Mouse (Mus musculus) natural killer cell, adult 2 months (primary cell): ENCODE measurements around the gene Itga9.
A peak's percentile ranks its signal among the peaks of the same experiment; 100 is the strongest.

Experiments used
- DNase-seq, 2 experiments: peaks; one replicate each; pipeline ENCODE4 v3.0.0; 2022; ENCODE audit warnings: low spot score in 2 of 2

Gene Itga9

DNA sequence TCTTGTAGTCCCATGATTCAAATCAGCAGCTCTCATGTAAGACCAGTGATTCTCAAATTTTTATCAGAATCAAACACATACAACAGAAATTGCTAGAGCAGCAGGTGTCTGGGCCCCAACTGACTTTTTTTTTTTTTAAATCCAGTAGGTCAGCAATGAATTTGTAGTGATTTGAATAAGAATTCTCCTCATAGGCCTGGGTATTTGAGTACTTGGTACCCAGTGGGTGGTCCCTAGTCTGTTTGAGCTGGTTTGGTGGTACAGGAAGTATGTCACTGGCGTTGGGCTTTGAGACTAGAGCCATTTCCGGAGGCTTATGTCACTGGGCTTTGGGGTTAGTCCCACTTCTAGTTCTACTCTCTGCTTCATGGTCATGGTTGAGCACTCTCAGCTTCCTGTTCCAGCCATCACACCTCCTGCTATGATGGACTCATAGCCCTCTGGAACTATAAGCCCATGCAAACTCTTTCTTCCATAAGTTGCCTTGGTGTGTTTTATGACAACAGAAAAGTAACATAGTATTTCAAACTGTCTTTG is 116.4 kb downstream of the Itga9 start:
- no peak for DNase-seq

- no peak for DNase-seq
These were observed 118.6 kb downstream of the Itga9 start for GRCm38 (mm10) chr9:118725128-118725527.

DNA sequence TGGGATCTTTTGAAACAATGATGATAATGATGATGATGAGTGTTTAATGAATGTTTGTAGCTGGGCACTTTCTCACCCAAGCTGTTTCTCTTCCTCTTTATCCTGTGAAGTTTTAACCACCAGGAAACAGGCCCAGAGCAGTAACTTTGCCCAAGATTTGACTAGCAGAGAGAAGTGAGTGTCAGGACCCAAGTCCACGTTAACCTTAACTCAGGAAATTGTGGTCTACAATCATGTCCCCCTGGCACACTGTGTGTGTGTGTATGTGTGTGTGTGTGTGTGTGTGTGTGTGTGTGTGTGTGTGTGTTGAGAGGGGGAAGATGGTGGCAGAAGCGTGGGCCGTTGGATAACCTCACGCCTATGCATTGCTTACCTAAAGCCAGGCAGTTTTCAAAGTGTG is 120.1 kb downstream of the Itga9 start:
- peak in 1 of 2 experiments; percentile 11 for DNase-seq

- no peak for DNase-seq
These were observed 121.8 kb downstream of the Itga9 start for GRCm38 (mm10) chr9:118728296-118728695.

GRCm38 (mm10) chr9:118728987-118729386 is 122.5 kb downstream of the Itga9 start:
- DNase-seq: no peak

DNA sequence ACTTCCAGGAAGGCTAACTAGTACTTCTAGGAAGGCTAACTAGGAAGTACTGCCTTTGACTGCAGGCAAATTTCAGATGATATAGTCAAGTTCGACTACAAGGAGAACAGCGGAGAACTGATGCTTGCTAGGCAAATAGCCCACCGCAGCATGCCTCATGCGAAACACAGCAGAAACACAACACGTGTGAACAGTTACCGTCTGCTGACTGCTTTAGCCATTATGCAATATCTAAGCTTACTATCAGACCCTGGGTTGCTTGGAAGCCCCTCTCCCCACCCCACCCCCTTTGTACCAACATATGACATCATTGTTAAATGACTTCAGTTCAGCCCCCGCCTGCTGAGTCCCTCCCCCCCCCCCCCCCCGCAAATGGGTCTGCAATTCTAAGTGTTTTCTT is 123.7 kb downstream of the Itga9 start:
- DNase-seq: no peak

- DNase-seq: no peak
These were observed 124.4 kb downstream of the Itga9 start for GRCm38 (mm10) chr9:118730871-118731390.

GRCm38 (mm10) chr9:118731650-118732049 is 125.2 kb downstream of the Itga9 start:
- no peak for DNase-seq

- DNase-seq: no peak
These were observed 127.1 kb downstream of the Itga9 start for GRCm38 (mm10) chr9:118733601-118734000.

GRCm38 (mm10) chr9:118737124-118737523 is 130.6 kb downstream of the Itga9 start:
- no peak for DNase-seq

- no peak for DNase-seq
These were observed 131.2 kb downstream of the Itga9 start for GRCm38 (mm10) chr9:118737601-118738137.

- DNase-seq: no peak
These were observed 131.8 kb downstream of the Itga9 start for GRCm38 (mm10) chr9:118738311-118738710.

DNA sequence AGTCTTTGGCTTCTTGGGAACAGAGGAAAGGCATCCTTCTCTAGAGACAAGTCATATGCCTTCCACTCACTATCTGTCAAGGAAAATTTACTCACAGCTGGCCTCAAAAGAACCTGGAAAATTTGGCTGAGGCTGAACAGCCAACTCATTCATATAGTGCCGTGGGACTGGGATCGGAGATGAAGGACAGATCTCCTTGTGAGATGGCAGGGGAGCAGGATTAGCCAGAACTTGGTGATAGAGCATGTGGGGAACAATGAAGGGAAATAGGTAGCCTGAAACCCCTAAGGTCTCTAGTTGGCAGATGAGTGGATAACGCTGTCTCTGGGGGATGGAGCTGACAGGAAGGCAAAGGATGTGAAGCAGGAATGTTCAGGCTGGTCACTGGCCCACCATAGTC is 132.6 kb downstream of the Itga9 start:
- DNase-seq: no peak

DNA sequence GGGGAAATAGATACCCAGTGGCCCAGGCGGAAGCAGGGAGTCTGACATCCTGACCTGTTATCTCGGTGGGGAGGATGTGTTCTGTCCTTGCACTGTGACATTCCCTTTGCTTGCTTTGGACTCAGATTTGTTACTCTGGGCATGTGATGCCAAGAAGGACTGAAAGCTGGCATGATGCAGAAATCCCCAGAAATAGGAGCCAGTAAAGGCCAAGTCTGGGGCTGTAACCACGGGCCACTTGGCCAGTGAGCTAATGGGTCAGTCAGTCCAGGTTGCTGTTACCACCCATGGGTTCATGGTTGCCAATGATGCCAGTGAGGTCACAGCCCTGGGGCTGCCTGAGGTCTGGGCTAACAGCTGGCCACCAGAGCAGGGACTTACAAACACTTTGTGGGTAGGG is 133.2 kb downstream of the Itga9 start:
- no peak for DNase-seq

DNA sequence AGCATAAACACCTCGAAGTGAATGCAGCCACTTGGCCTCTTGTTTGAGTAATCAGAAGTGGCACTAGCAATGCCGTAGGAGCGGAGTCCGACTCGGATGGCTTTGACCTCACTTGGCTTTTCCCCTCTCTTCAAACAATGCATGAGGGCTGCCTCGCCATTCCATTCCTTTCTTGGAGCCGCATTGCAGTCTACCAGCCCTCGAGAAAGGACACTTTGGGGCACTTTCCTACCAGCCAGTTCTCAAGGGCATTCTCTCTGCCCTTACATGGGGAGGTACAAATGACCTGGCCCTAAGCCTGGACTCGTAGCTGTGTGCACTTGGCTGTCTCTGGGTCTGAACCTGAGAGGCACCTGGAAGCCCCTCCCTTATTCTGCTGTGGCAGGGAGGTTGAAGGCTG is 134.8 kb downstream of the Itga9 start:
- no peak for DNase-seq

DNA sequence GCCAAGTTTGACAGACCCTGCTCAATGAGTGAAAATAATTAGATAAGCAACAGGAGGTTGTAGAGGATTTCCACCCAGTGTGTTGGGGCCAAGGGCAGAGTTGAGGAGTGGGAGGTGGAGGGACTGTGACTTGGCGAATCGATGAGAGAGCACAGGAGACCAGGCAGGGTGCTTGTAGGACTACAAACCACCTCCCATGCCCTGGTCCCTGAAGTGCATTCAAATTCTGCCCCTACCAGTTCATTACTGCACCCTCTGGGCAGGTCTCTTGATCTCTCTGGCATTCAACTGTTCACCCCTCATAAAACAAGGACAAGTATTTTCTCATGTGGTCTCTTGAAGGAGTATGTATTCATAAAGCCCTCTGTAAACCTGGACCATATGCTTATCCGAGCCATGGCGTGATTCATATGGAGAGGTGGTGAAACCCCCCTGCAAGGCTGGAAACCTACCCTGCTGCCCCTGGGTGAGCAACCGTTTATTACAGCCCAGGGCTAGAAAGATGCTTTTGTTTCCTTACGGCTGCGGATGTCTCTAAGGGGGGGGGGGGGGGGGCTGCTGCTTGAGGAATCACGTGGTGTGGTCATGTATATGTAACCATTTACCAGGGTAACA is 143.0 kb downstream of the Itga9 start:
- no peak for DNase-seq

- no peak for DNase-seq
These were observed 144.3 kb downstream of the Itga9 start for GRCm38 (mm10) chr9:118750828-118751227.

DNA sequence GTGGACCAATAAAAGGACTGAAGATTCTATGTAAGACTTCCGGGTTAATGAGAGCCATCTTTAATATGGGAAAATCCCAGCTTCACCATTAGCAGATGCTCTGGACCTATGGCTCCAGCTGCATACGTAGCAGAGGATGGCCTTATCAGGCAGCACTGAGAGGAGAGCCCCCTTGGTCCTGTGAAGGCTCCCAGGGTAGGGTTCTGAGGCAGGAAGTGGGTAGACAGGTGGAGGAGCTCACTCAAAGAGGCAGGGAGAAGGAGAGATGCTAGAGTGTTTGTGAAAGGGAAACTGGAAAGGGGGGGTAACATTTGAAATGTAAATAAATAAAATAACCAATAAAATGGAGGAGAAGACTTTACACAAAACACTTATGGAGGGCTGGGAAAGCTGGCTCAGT is 145.9 kb downstream of the Itga9 start:
- DNase-seq: no peak

- DNase-seq: no peak
These were observed 153.0 kb downstream of the Itga9 start for GRCm38 (mm10) chr9:118759462-118759861.

DNA sequence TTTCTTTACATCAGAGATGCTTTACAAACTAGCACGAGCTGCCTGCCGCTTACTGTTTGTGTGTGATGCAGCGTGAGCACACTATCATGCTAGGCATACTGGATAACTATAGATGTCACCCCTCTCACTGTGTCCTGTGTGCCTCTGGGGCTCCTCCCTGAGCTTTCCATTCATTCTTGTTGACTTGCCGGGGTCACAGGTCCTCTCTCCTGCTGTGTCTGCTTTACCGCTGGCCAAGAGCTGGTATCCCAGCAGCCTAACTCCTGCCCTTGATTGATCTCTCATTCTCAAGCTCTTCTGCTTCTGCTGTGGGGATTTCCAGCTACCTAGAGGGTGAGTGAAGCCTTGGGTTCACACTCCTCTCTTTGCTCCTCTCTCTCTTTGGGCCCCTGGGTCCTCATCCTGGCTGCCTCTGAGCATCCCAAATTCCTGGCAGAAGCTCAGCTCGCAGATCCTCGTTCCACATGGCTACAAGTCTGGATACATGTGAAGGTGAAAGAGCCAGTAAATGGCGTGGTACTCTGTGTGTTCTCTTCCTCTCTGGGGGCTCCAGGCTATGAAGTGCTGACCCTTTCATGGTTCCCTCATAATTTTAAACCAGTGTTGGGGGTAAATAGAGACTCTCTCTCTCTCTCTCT is 155.6 kb downstream of the Itga9 start:
- DNase-seq: no peak

DNA sequence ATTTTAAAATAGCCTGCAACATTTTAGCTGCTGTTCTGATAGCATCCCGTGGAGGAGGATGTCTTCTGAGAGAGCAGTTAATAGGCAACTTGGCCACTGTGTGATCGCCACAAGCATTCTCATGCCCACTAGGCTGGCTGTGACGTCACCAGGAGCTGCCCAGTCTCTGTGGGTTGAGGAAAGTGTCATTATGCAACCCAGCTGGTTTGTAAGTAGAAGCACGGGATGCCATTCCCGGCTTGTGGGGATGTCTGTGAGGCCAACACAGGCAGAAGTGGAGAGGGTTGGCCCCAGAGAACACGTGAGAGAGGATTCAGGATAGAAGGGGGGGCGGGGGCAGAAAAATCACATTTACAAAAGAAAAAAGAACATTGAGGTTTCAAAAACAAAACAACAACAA is 156.3 kb downstream of the Itga9 start:
- DNase-seq: no peak

GRCm38 (mm10) chr9:118763203-118763602 is 156.7 kb downstream of the Itga9 start:
- DNase-seq: no peak

DNA sequence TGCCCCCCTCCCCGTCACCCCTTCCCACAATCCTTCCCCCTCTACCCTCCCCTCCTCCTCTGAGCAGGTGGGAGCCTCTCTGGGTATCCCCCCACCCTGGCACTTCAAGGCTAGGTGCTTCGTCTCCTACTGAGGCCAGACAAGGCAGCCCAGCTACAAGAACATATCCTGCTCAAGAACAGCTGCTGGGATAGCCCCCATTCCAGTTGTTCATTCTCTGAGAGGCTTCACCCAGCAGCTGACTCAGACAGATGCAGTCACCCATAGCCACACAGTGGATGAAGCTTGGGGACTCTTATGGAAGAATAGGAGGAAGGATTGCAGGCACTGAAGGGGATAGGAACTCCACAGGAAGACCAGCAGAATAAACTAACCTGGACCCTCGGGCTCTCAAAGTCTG is 157.2 kb downstream of the Itga9 start:
- no peak for DNase-seq
